Mouse (Mus musculus) intestine, postnatal 0 days (tissue): Measurements from ENCODE around the gene Capza3. TPM values are rescaled to one million over a fixed set of nuclear protein-coding genes. Genes with fewer than 3 reads are reported as not detected.

Experiments
- ATAC-seq: fragments of 200-750 bp; cut with Nextera tagmentation; 2 replicates; pipeline ENCODE4 v1.8.0; 2017; ENCODE audit warnings: mild to moderate bottlenecking, moderate TSS enrichment, moderate library complexity
- H3K27ac ChIP-seq: fragments of 300-500 bp; sonication (generic); 2 replicates; pipeline ENCODE4 v1.5.1; 2014; ENCODE audit warnings: mild to moderate bottlenecking, low read depth, low read length, moderate library complexity
- H3K27me3 ChIP-seq: fragments of 300-500 bp; sonication (generic); replicated peaks from 2 replicates; pipeline ENCODE4 v1.6.1; 2014; ENCODE audit warnings: low read length, mixed read lengths; ENCODE audit not compliant: control insufficient read depth, insufficient read depth
- H3K36me3 ChIP-seq: fragments of 300-500 bp; sonication (generic); 2 replicates; pipeline ENCODE4 v1.6.1; 2014; ENCODE audit warnings: mild to moderate bottlenecking, moderate library complexity; ENCODE audit not compliant: control insufficient read depth, insufficient read depth
- H3K4me1 ChIP-seq: fragments of 300-500 bp; sonication (generic); replicated peaks from 2 replicates; pipeline ENCODE4 v1.6.1; 2014; ENCODE audit warnings: antibody characterized with exemption, low read length, mixed read lengths; ENCODE audit not compliant: control insufficient read depth, insufficient read depth
- H3K4me2 ChIP-seq: fragments of 300-500 bp; sonication (generic); replicated peaks from 2 replicates; pipeline ENCODE4 v1.6.1; 2014; ENCODE audit warnings: low read depth, mild to moderate bottlenecking, moderate library complexity
- H3K4me3 ChIP-seq: fragments of 300-500 bp; sonication (generic); 2 replicates; pipeline ENCODE4 v1.5.1; 2014; ENCODE audit warnings: low read depth, low read length
- H3K9ac ChIP-seq: fragments of 300-500 bp; sonication (generic); 2 replicates; pipeline ENCODE4 v1.6.1; 2014; ENCODE audit warnings: mild to moderate bottlenecking, low read depth, low read length
- H3K9me3 ChIP-seq: fragments of 300-500 bp; sonication (generic); 2 replicates; pipeline ENCODE4 v1.6.1; 2016; ENCODE audit warnings: mixed run types; ENCODE audit not compliant: control insufficient read depth
- CTCF ChIP-seq: sonication (generic); IDR thresholded peaks from 2 replicates; pipeline ENCODE4 v1.5.1; 2016; ENCODE audit warnings: low read depth, mild to moderate bottlenecking, control low read depth, antibody characterized with exemption, moderate library complexity
- WGBS: fragments of 180-500 bp; shearing (Covaris S2); extraction: QIAGEN DNeasy Blood & Tissue Kit; methylation state at CpG from one replicate; pipeline ENCODE4 v1.1.7; 2014; 5-methylcytosine and 5-hydroxymethylcytosine counted together
- polyA plus RNA-seq: library from polyadenylated mRNA; unstranded; fragments of >200 nt; fragmentation: Nextera tagmentation; extraction: Ambion mirVana; gene quantifications from 2 replicates; pipeline ENCODE4 v1.2.1, GENCODE M21; 2015

The Capza3 gene
- polyA plus RNA-seq, 1 experiment from 2014 or later = not detected

DNA sequence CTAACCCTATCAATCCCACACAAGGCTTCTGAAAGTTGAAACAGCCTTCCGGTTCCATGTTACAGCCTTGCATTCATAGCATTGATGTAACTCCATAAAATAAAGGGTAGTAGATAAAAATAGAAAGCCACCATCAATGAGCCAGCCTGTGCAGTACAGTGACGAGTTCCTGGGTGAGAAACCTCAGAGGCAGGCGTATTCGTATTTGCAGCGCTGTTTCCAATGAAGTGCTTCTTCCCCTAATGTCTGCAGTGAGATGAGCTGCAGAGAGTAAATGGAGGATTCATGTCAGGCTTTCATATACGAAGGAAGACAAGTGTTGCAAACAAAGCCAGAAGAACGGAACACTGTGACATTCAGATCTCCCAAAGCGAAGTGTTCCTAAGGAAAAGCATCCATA, 28.1 kb downstream of the Capza3 start:
- no peak for ATAC-seq
- Histone ChIP-seq H3K9ac (no peak overlapping the region), H3K9me3 (no peaks in the 10 kb centered on the region), H3K4me3 (no peak overlapping the region), H3K4me2 (no peak overlapping the region), H3K36me3 (no peaks in the 10 kb centered on the region), H3K4me1 (no peaks in the 10 kb centered on the region), H3K27ac (no peak overlapping the region), H3K27me3 (no peaks in the 10 kb centered on the region)
- 73% methylated on average over 8 of the region's 8 CpGs for WGBS
- no peak for TF ChIP-seq CTCF

DNA sequence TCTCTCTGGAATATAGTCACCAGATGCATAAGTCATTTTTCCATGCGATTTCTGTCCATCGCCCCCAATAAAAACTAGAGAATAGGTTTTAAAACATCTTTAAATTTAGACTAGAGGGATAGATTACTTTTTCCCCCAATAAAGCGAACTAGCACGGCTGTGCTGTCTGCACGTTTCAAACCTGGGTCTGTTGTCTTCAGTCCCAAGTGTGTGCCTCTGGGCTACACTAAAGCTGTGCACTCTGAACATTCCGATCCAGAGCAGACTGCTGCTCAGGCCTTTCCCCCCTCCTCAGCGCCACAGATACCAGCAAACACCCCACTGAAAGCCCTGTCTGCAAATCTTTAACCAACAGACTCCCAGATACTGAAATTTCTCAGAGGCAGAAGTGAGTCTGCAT, 39.9 kb downstream of the Capza3 start:
- no peak for ATAC-seq
- Histone ChIP-seq H3K36me3 (no peaks in the 10 kb centered on the region), H3K4me3 (no peak overlapping the region), H3K4me1 (no peaks in the 10 kb centered on the region), H3K9me3 (no peaks in the 10 kb centered on the region), H3K27me3 (no peaks in the 10 kb centered on the region), H3K4me2 (no peak overlapping the region), H3K27ac (no peak overlapping the region; the same call in 1 of the 2 replicates), H3K9ac (no peak overlapping the region)
- 78% methylated on average over 7 of the region's 7 CpGs for WGBS
- no peak for TF ChIP-seq CTCF

GRCm38 (mm10) chr6:140081739-140082138, 40.7 kb downstream of the Capza3 start:
- no peak; the same call in 1 of the 2 replicates for ATAC-seq
- no peak overlapping the region for H3K4me2 ChIP-seq
- no peaks in the 10 kb centered on the region for H3K4me1 ChIP-seq
- 88% methylated on average over 3 of the region's 3 CpGs for WGBS
- H3K9ac ChIP-seq = no peak overlapping the region
- H3K27me3 ChIP-seq = no peaks in the 10 kb centered on the region
- H3K4me3 ChIP-seq = no peak overlapping the region
- TF ChIP-seq CTCF = peak; percentile 70
- no peak overlapping the region for H3K27ac ChIP-seq
- H3K36me3 ChIP-seq = no peaks in the 10 kb centered on the region
- no peaks in the 10 kb centered on the region for H3K9me3 ChIP-seq

GRCm38 (mm10) chr6:140089855-140090254, 48.8 kb downstream of the Capza3 start:
- no peaks in the 10 kb centered on the region for H3K4me1 ChIP-seq
- TF ChIP-seq CTCF = no peak
- H3K27ac ChIP-seq = no peak overlapping the region
- ATAC-seq = no peak
- H3K36me3 ChIP-seq = no peaks in the 10 kb centered on the region
- no peak overlapping the region for H3K9ac ChIP-seq
- H3K4me3 ChIP-seq = no peak overlapping the region
- 53% methylated on average over 5 of the region's 5 CpGs for WGBS
- H3K9me3 ChIP-seq = no peaks in the 10 kb centered on the region
- H3K27me3 ChIP-seq = no peaks in the 10 kb centered on the region
- H3K4me2 ChIP-seq = no peak overlapping the region

Other genes with a start within 250 kb of the Capza3 start
- not detected in 2 replicates for gene Plcz1, start 205 bp downstream of the Capza3 start, polyA plus RNA-seq